Mouse (Mus musculus) limb, embryonic 12.5 days (tissue): ENCODE data around the gene Draxin. TPM values are rescaled to one million over a fixed set of nuclear protein-coding genes. Genes with fewer than 3 reads are reported as not detected.

Experiments
- ATAC-seq: fragments of 200-750 bp; cut with Nextera tagmentation; 2 replicates; pipeline ENCODE4 v1.8.0; 2017; ENCODE audit warnings: low read depth, moderate TSS enrichment; ENCODE audit not compliant: insufficient number of reproducible peaks, insufficient read depth, low FRiP score, low TSS enrichment
- H3K27ac ChIP-seq: fragments of 300-500 bp; sonication (generic); 2 replicates; pipeline ENCODE4 v1.5.1; 2016; ENCODE audit warnings: mild to moderate bottlenecking, moderate library complexity
- H3K27me3 ChIP-seq: fragments of 300-500 bp; sonication (generic); 2 replicates; pipeline ENCODE4 v1.6.1; 2016; ENCODE audit warnings: mild to moderate bottlenecking, moderate library complexity
- H3K36me3 ChIP-seq: fragments of 300-500 bp; sonication (generic); 2 replicates; pipeline ENCODE4 v1.6.1; 2016; ENCODE audit warnings: mild to moderate bottlenecking, moderate library complexity
- H3K4me1 ChIP-seq: fragments of 300-500 bp; sonication (generic); replicated peaks from 2 replicates; pipeline ENCODE4 v1.6.1; 2016
- H3K4me2 ChIP-seq: fragments of 300-500 bp; sonication (generic); 2 replicates; pipeline ENCODE4 v1.6.1; 2016; ENCODE audit warnings: mild to moderate bottlenecking, moderate library complexity
- H3K4me3 ChIP-seq: fragments of 300-500 bp; sonication (generic); replicated peaks from 2 replicates; pipeline ENCODE4 v1.5.1; 2016; ENCODE audit warnings: mild to moderate bottlenecking
- H3K9ac ChIP-seq: fragments of 300-500 bp; sonication (generic); replicated peaks from 2 replicates; pipeline ENCODE4 v1.6.1; 2016; ENCODE audit warnings: mild to moderate bottlenecking, moderate library complexity
- H3K9me3 ChIP-seq: fragments of 300-500 bp; sonication (generic); 2 replicates; pipeline ENCODE4 v1.6.1; 2016; ENCODE audit warnings: mild to moderate bottlenecking, moderate library complexity
- WGBS: fragments of 180-500 bp; shearing (Covaris S2); methylation state at CpG from one replicate; pipeline ENCODE4 v1.1.7; 2016; 5-methylcytosine and 5-hydroxymethylcytosine counted together
- polyA plus RNA-seq: library from polyadenylated mRNA; unstranded; fragments of >200 nt; fragmentation: Nextera tagmentation; extraction: Ambion mirVana; gene quantifications from 2 replicates; pipeline ENCODE4 v1.2.1, GENCODE M21; 2016

Draxin gene
- polyA plus RNA-seq, 1 experiment from 2014 or later = 1.8 TPM

DNA sequence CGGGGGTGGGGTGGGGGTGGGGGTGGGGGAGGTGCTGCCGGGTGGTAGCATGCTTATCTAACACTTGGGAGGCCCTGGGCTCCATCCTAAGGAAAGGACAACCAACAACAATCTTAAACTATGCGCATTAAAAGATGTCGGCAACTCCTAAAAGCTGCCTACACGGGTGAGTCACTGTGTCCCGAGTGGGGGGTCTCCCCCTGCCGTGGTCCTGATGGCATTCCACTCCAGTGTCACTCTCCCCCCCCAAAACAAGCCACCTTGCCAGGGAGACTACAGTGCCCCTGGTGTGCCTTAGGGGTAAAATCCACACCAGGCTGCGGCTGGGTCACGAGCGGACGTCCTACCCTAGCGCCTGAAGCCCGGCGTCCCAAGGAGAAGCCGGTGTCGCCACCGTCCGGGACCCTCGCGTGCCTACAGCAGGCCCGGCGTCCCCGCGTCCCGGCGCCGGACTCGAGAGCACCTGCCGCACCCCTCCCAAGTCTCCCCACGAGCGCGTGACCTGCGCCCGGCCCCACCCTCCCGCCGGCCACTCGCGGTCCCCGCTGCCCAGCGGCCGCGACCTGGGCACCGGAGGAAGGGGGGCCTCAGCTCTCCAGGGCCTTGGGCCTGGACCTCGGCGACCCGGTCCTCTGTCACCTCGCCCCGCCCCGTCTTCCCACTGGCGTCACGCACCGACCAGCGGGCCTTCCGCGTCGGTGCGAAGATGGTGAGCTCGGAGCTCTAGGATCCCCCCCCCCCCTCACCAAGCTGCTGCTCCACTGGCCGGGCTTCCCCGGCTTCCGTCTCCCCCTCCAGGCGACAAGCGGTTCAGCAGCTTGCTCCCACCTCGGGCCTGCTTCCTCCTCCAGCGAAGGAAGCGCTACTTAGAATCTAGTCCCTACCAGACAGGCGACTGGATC is 21.0 kb upstream of the Draxin start, which contains the start of gene Fbxo6:
Gene Fbxo6, minus strand, starts transcription at position 874 of the 902 bp plus-strand sequence.
- peak within 1 kb of the TSS; percentile 73 for H3K27ac ChIP-seq
- H3K36me3 ChIP-seq = peaks cover 51% of the 10 kb centered on the region
- peaks cover 21% of the 10 kb centered on the region for H3K4me1 ChIP-seq
- H3K4me3 ChIP-seq = peak within 1 kb of the TSS; percentile 66
- H3K9ac ChIP-seq = peak within 1 kb of the TSS; percentile 68
- H3K27me3 ChIP-seq = no peaks in the 10 kb centered on the region
- 2% methylated on average over 65 of the region's 67 CpGs for WGBS
- H3K4me2 ChIP-seq = peak within 1 kb of the TSS; percentile 97
- H3K9me3 ChIP-seq = no peaks in the 10 kb centered on the region
- ATAC-seq = peak; percentile 75

GRCm38 (mm10) chr4:148150953-148151266 is 20.4 kb upstream of the Draxin start:
- peaks cover 21% of the 10 kb centered on the region for H3K4me1 ChIP-seq
- H3K27me3 ChIP-seq = no peaks in the 10 kb centered on the region
- peak overlapping the region; percentile 68 for H3K9ac ChIP-seq
- peak overlapping the region; percentile 66 for H3K4me3 ChIP-seq
- H3K9me3 ChIP-seq = no peaks in the 10 kb centered on the region
- peak overlapping the region; percentile 73; the same call in 1 of the 2 replicates for H3K27ac ChIP-seq
- peak overlapping the region; percentile 97 for H3K4me2 ChIP-seq
- peaks cover 51% of the 10 kb centered on the region for H3K36me3 ChIP-seq
- no peak for ATAC-seq
- 57% methylated on average over 3 of the region's 3 CpGs for WGBS

DNA sequence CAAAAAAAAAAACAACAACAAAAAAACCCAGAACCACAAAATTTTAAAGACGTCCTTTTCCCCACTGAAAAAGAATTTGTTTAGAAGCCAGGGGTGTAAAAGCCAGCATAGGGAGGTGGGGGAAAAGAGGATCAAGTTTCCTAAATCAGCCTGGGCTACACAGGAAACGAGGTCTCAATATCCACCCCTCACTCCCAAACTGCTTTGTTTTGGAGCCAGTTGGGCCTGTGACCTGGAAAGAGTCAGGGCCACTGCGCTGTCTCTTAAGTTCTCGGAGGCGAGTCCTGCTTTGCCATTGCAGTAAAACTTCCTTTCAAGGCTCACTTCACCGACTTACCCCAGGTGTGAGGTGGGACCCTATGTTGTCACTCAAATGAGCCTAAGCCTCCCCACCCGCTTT is 19.7 kb upstream of the Draxin start:
- peak overlapping the region; percentile 70; the same call in 1 of the 2 replicates for H3K27ac ChIP-seq

DNA sequence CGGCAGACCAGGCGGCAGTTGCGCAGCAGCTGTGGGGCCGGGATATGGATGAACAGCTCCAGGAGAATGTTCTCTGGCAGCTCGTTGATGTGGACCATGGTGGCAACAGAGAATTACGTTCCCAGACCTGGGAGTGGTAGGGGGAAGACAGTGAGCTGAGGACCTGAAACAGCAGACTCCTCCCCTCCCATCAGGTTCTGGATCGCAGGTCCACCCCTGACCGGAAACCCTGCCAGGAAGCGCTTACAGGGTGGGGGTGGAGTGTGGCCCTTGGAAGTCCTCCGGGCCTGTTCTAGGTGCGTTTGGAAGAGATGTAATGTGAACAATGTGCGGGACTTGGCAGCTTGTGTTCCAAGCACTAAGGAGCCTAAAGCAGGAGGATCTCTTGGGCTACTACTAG is 19.0 kb upstream of the Draxin start:
- Histone ChIP-seq H3K27ac (peak overlapping the region; percentile 70), H3K9me3 (no peaks in the 10 kb centered on the region), H3K36me3 (peaks cover 53% of the 10 kb centered on the region), H3K4me1 (peaks cover 21% of the 10 kb centered on the region), H3K4me3 (no peak overlapping the region), H3K4me2 (peak overlapping the region; percentile 21; the same call in 1 of the 2 replicates), H3K9ac (no peak overlapping the region), H3K27me3 (no peaks in the 10 kb centered on the region)
- WGBS = 49% methylated on average over 12 of the region's 12 CpGs
- no peak for ATAC-seq

More for the DNA sequence above, 19.7 kb upstream of the Draxin start:
- no peak overlapping the region for H3K4me3 ChIP-seq
- H3K27me3 ChIP-seq = no peaks in the 10 kb centered on the region
- peak overlapping the region; percentile 26; the same call in 1 of the 2 replicates for H3K4me2 ChIP-seq
- WGBS = 23% methylated on average over 7 of the region's 7 CpGs
- peaks cover 51% of the 10 kb centered on the region for H3K36me3 ChIP-seq
- no peak for ATAC-seq
- H3K4me1 ChIP-seq = peaks cover 21% of the 10 kb centered on the region
- H3K9me3 ChIP-seq = no peaks in the 10 kb centered on the region
- H3K9ac ChIP-seq = 0 out of 2 replicates have a peak overlapping the region, but pooled peaks have one; percentile 8

GRCm38 (mm10) chr4:148147714-148148113 is 17.2 kb upstream of the Draxin start:
- no peak for ATAC-seq
- H3K4me1 ChIP-seq = peaks cover 21% of the 10 kb centered on the region
- peaks cover 56% of the 10 kb centered on the region for H3K36me3 ChIP-seq
- no peak overlapping the region for H3K4me2 ChIP-seq
- no peak overlapping the region for H3K9ac ChIP-seq
- 92% methylated on average over 2 of the region's 2 CpGs for WGBS
- H3K4me3 ChIP-seq = no peak overlapping the region
- no peak overlapping the region for H3K27ac ChIP-seq
- no peaks in the 10 kb centered on the region for H3K27me3 ChIP-seq
- no peaks in the 10 kb centered on the region for H3K9me3 ChIP-seq

GRCm38 (mm10) chr4:148143721-148144120 is 13.2 kb upstream of the Draxin start:
- H3K27ac ChIP-seq = no peak overlapping the region
- H3K4me1 ChIP-seq = peaks cover 11% of the 10 kb centered on the region; the same call in 1 of the 2 replicates
- no peak overlapping the region for H3K9ac ChIP-seq
- 93% methylated on average over 5 of the region's 5 CpGs for WGBS
- H3K36me3 ChIP-seq = peaks cover 52% of the 10 kb centered on the region
- no peak overlapping the region for H3K4me2 ChIP-seq
- no peaks in the 10 kb centered on the region for H3K9me3 ChIP-seq
- peaks cover under 1% of the 10 kb centered on the region; the same call in 1 of the 2 replicates for H3K27me3 ChIP-seq
- no peak overlapping the region for H3K4me3 ChIP-seq
- ATAC-seq = no peak

DNA sequence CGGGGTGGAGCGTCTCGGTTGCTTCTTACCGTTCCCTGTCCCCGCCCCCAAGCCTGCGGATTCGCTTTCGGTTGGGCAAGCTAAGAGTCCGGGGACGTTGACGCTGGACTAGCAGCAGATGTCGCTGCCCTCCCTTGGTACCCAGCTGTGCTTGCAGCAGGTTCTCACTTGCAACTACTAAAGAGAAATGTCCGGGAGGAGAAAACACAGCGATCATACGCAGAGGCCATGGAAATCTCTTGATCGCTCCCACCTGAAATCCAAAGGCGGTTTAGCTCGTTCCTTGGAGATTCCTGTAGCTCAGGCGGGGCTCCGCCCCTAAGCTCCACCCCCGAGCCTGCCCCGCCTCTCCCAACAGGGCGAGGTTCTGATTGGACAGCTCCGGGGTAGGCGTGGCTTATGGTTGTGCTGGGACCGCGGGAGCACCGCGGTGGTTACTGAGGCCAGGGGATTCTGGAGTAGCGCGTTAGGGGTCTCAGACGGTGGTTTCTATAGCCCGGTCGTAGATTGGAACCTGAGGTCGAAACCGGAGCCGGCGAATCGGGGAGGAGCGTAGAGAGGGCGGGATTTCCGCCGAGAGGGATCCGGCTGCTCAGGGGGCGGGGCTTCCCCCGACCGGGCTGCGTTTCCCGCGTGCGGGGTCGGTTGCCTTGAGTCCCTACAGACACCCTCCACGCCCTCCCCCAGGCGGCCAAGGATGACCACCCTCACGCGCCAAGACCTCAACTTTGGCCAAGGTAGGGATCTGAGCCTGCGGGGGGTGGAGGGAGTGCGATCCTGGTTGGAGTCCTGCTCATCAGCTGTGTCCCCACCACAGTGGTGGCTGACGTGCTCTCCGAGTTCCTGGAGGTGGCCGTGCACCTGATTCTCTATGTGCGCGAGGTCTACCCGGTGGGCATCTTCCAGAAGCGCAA is 9.9 kb upstream of the Draxin start:
- WGBS = under 1% methylated on average over 65 of the region's 65 CpGs
- H3K36me3 ChIP-seq = peaks cover 26% of the 10 kb centered on the region
- H3K4me3 ChIP-seq = peak overlapping the region; percentile 65
- H3K9ac ChIP-seq = peak overlapping the region; percentile 72
- H3K4me2 ChIP-seq = peak overlapping the region; percentile 86
- H3K9me3 ChIP-seq = no peaks in the 10 kb centered on the region
- H3K27ac ChIP-seq = peak overlapping the region; percentile 95
- peaks cover 11% of the 10 kb centered on the region; the same call in 1 of the 2 replicates for H3K4me1 ChIP-seq
- ATAC-seq = peak; percentile 90
- peaks cover 7% of the 10 kb centered on the region; the same call in 1 of the 2 replicates for H3K27me3 ChIP-seq

DNA sequence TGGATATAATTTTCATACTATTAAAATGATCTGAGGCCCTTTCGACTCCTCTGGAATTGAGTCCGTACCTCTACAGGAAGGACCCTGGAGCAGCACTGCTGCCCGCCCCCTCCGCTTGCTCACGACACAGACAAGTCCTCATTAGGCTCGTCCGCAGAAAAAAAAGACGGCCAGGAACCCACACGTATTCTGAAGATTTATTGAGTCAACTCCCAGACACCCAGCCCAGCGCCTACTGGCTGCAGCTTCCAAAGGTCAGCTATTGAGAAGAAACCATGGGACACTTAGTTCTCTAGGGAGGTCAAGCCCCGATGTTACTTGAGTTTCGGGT is 9.2 kb upstream of the Draxin start:
- H3K27ac ChIP-seq = 0 out of 2 replicates have a peak overlapping the region, but pooled peaks have one; percentile 25
- 1% methylated on average over 12 of the region's 12 CpGs for WGBS

GRCm38 (mm10) chr4:148137503-148137902 is 7.0 kb upstream of the Draxin start:
- Histone ChIP-seq H3K4me3 (no peak overlapping the region), H3K9ac (no peak overlapping the region)

More for the DNA sequence above, 9.2 kb upstream of the Draxin start:
- Histone ChIP-seq H3K4me3 (peak overlapping the region; percentile 65), H3K27me3 (peaks cover 7% of the 10 kb centered on the region; the same call in 1 of the 2 replicates), H3K9me3 (no peaks in the 10 kb centered on the region), H3K4me2 (peak overlapping the region; percentile 86), H3K36me3 (peaks cover 20% of the 10 kb centered on the region), H3K9ac (peak overlapping the region; percentile 45; the same call in 1 of the 2 replicates), H3K4me1 (peaks cover 11% of the 10 kb centered on the region; the same call in 1 of the 2 replicates)
- ATAC-seq = peak; percentile 2; the same call in 1 of the 2 replicates

GRCm38 (mm10) chr4:148134988-148135387 is 4.5 kb upstream of the Draxin start:
- no peak overlapping the region for H3K27ac ChIP-seq
- no peak overlapping the region for H3K4me2 ChIP-seq
- no peak overlapping the region for H3K9ac ChIP-seq
- peaks cover 18% of the 10 kb centered on the region for H3K27me3 ChIP-seq
- H3K4me3 ChIP-seq = no peak overlapping the region
- H3K4me1 ChIP-seq = peaks cover 19% of the 10 kb centered on the region; the same call in 1 of the 2 replicates
- H3K9me3 ChIP-seq = no peaks in the 10 kb centered on the region
- no peak for ATAC-seq
- H3K36me3 ChIP-seq = no peaks in the 10 kb centered on the region
- WGBS = 88% methylated on average over 8 of the region's 8 CpGs

More at GRCm38 (mm10) chr4:148137503-148137902, 7.0 kb upstream of the Draxin start:
- Histone ChIP-seq H3K27ac (no peak overlapping the region), H3K27me3 (peaks cover 7% of the 10 kb centered on the region; the same call in 1 of the 2 replicates), H3K4me1 (peaks cover 11% of the 10 kb centered on the region; the same call in 1 of the 2 replicates), H3K36me3 (no peaks in the 10 kb centered on the region), H3K9me3 (no peaks in the 10 kb centered on the region), H3K4me2 (no peak overlapping the region)
- 77% methylated on average over 8 of the region's 8 CpGs for WGBS
- ATAC-seq = no peak
